Mouse (Mus musculus) CH12.LX (cell line): Measurements from ENCODE around the gene Lrrc46. TPM values are rescaled to one million over a fixed set of nuclear protein-coding genes. Genes with fewer than 3 reads are reported as not detected.

Experiments used
- DNase-seq: peaks from one replicate; pipeline ENCODE4 v3.0.0-alpha.2; 2013; ENCODE audit errors: extremely low read depth
- H3K27ac ChIP-seq: 2 replicates; pipeline ENCODE4 v1.5.1; 2012; ENCODE audit warnings: low read depth, mild to moderate bottlenecking, control low read depth, moderate library complexity; ENCODE audit not compliant: insufficient read depth
- H3K27me3 ChIP-seq: replicated peaks from 2 replicates; pipeline ENCODE3; 2012; ENCODE audit warnings: inconsistent platforms
- H3K36me3 ChIP-seq, 2 experiments: replicated peaks in 1 of 2; 2 replicates each; pipeline versions ENCODE3 to v1.6.1; 2012; ENCODE audit warnings: inconsistent platforms in 1 of 2, low read length in 1 of 2, mild to moderate bottlenecking in 1 of 2, mixed read lengths in 1 of 2, moderate library complexity in 1 of 2; ENCODE audit not compliant: control insufficient read depth in 1 of 2, insufficient read depth in 1 of 2
- H3K4me1 ChIP-seq, 2 experiments: 2 replicates each; pipeline ENCODE4 v1.6.1; 2012; ENCODE audit warnings: inconsistent platforms in 1 of 2, moderate library complexity in 1 of 2; ENCODE audit not compliant: insufficient read depth in 2 of 2, control insufficient read depth in 1 of 2
- H3K4me2 ChIP-seq: 2 replicates; pipeline ENCODE4 v1.6.1; 2012; ENCODE audit warnings: low read depth, mild to moderate bottlenecking, control low read depth; ENCODE audit not compliant: poor library complexity, insufficient read depth, severe bottlenecking
- H3K4me3 ChIP-seq, 3 experiments: fragments of 150-350 bp in 1 of 3; sonication (generic) in 1 of 3; replicated peaks in 1 of 3; 2 replicates each; pipeline versions ENCODE3 to v1.5.1; 2011 to 2012; ENCODE audit warnings: low read depth in 2 of 3, low read length in 2 of 3, mild to moderate bottlenecking in 2 of 3, moderate library complexity in 2 of 3, control low read depth in 1 of 3, improper control_type of control experiment in 1 of 3, inconsistent platforms in 1 of 3, mixed read lengths in 1 of 3; ENCODE audit not compliant: poor library complexity in 1 of 3
- H3K79me2 ChIP-seq: replicated peaks from 2 replicates; pipeline ENCODE4 v1.6.1; 2012; ENCODE audit warnings: mild to moderate bottlenecking, moderate library complexity; ENCODE audit not compliant: control insufficient read depth, poor library complexity, insufficient read depth, severe bottlenecking; ENCODE audit errors: extremely low read depth
- H3K9ac ChIP-seq: 2 replicates; pipeline ENCODE4 v1.6.1; 2012; ENCODE audit warnings: low read depth, mild to moderate bottlenecking, control low read depth, moderate library complexity; ENCODE audit not compliant: insufficient read depth
- H3K9me3 ChIP-seq: replicated peaks from 2 replicates; pipeline ENCODE3; 2012; ENCODE audit warnings: low read length, inconsistent platforms, mixed read lengths
- BHLHE40 ChIP-seq: IDR thresholded peaks from 2 replicates; pipeline ENCODE4 v1.6.1; 2011; ENCODE audit warnings: mild to moderate bottlenecking, low read depth, low read length, improper control_type of control experiment
- CHD1 ChIP-seq: IDR thresholded peaks from 2 replicates; pipeline ENCODE4 v1.6.1; 2012; ENCODE audit warnings: low read depth, low read length, improper control_type of control experiment, inconsistent platforms
- CHD2 ChIP-seq: IDR thresholded peaks from 2 replicates; pipeline ENCODE4 v1.6.1; 2011; ENCODE audit warnings: low read length, improper control_type of control experiment
- CTCF ChIP-seq, 2 experiments: IDR thresholded peaks in 1 of 2; conservative IDR thresholded peaks in 1 of 2; 2 replicates each; pipeline ENCODE4 v1.5.1; 2011 to 2012; ENCODE audit warnings: low read depth in 2 of 2, low read length in 2 of 2, improper control_type of control experiment in 1 of 2, inconsistent platforms in 1 of 2, mild to moderate bottlenecking in 1 of 2, moderate library complexity in 1 of 2
- ELF1 ChIP-seq: IDR thresholded peaks from 2 replicates; pipeline ENCODE4 v1.6.1; 2014; ENCODE audit warnings: low read depth, mild to moderate bottlenecking, inconsistent platforms, low read length, improper control_type of control experiment
- ETS1 ChIP-seq: conservative IDR thresholded peaks from 2 replicates; pipeline ENCODE4 v1.6.1; 2012; ENCODE audit warnings: low read depth, mild to moderate bottlenecking, inconsistent platforms, low read length, improper control_type of control experiment, moderate library complexity
- GABPA ChIP-seq: IDR thresholded peaks from 2 replicates; pipeline ENCODE4 v1.6.1; 2012; ENCODE audit warnings: low read depth, low read length, improper control_type of control experiment, inconsistent platforms; ENCODE audit not compliant: insufficient replicate concordance
- HCFC1 ChIP-seq: IDR thresholded peaks from 2 replicates; pipeline ENCODE4 v1.6.1; 2012; ENCODE audit warnings: low read depth, mild to moderate bottlenecking, inconsistent platforms, low read length, improper control_type of control experiment
- IRF4 ChIP-seq: IDR thresholded peaks from 2 replicates; pipeline ENCODE4 v1.6.1; 2014; ENCODE audit warnings: low read depth, mild to moderate bottlenecking, inconsistent platforms, low read length, improper control_type of control experiment
- JUN ChIP-seq: IDR thresholded peaks from 2 replicates; pipeline ENCODE4 v1.6.1; 2011; ENCODE audit warnings: low read depth, mild to moderate bottlenecking, low read length, improper control_type of control experiment, moderate library complexity; ENCODE audit not compliant: insufficient read depth
- JUND ChIP-seq: conservative IDR thresholded peaks from 2 replicates; pipeline ENCODE4 v1.6.1; 2011; ENCODE audit warnings: low read depth, low read length, improper control_type of control experiment
- KAT2A ChIP-seq: IDR thresholded peaks from 2 replicates; pipeline ENCODE4 v1.6.1; 2012; ENCODE audit warnings: low read length, improper control_type of control experiment, inconsistent platforms; ENCODE audit not compliant: insufficient replicate concordance
- MAX ChIP-seq: IDR thresholded peaks from 2 replicates; pipeline ENCODE4 v1.6.1; 2011; ENCODE audit warnings: low read length, improper control_type of control experiment
- MAZ ChIP-seq: IDR thresholded peaks from 2 replicates; pipeline ENCODE4 v1.6.1; 2012; ENCODE audit warnings: low read depth, mild to moderate bottlenecking, inconsistent platforms, low read length, improper control_type of control experiment, moderate library complexity
- MEF2A ChIP-seq: IDR thresholded peaks from 2 replicates; pipeline ENCODE4 v1.6.1; 2014; ENCODE audit warnings: low read depth, mild to moderate bottlenecking, inconsistent platforms, low read length, improper control_type of control experiment, borderline replicate concordance
- MXI1 ChIP-seq: IDR thresholded peaks from 2 replicates; pipeline ENCODE4 v1.6.1; 2011; ENCODE audit warnings: mild to moderate bottlenecking, low read depth, low read length, improper control_type of control experiment
- MYC ChIP-seq: IDR thresholded peaks from 2 replicates; pipeline ENCODE4 v1.6.1; 2011; ENCODE audit warnings: low read depth, mild to moderate bottlenecking, improper control_type of control experiment, low read length
- NELFE ChIP-seq: IDR thresholded peaks from 2 replicates; pipeline ENCODE4 v1.6.1; 2011; ENCODE audit warnings: low read depth, low read length, improper control_type of control experiment
- NRF1 ChIP-seq: IDR thresholded peaks from 2 replicates; pipeline ENCODE4 v1.6.1; 2014; ENCODE audit warnings: low read depth, mild to moderate bottlenecking, inconsistent platforms, low read length, improper control_type of control experiment, moderate library complexity
- PAX5 ChIP-seq: IDR thresholded peaks from 2 replicates; pipeline ENCODE4 v1.6.1; 2012; ENCODE audit warnings: low read length, inconsistent platforms, mixed read lengths
- POLR2A ChIP-seq: IDR thresholded peaks from 2 replicates; pipeline ENCODE4 v1.6.1; 2011; ENCODE audit warnings: low read depth, mild to moderate bottlenecking, improper control_type of control experiment, low read length
- POLR2AphosphoS2 ChIP-seq: IDR thresholded peaks from 2 replicates; pipeline ENCODE4 v1.6.1; 2011; ENCODE audit warnings: low read depth, low read length, improper control_type of control experiment
- RAD21 ChIP-seq: IDR thresholded peaks from 2 replicates; pipeline ENCODE4 v1.6.1; 2011; ENCODE audit warnings: low read depth, mild to moderate bottlenecking, low read length, improper control_type of control experiment, moderate library complexity
- RCOR1 ChIP-seq: conservative IDR thresholded peaks from 2 replicates; pipeline ENCODE4 v1.6.1; 2012; ENCODE audit warnings: low read depth, mild to moderate bottlenecking, inconsistent platforms, low read length, improper control_type of control experiment
- SIN3A ChIP-seq: IDR thresholded peaks from 2 replicates; pipeline ENCODE4 v1.6.1; 2012; ENCODE audit warnings: low read length, improper control_type of control experiment, inconsistent platforms
- SMC3 ChIP-seq: IDR thresholded peaks from 2 replicates; pipeline ENCODE4 v1.6.1; 2011; ENCODE audit warnings: low read depth, low read length, improper control_type of control experiment
- TCF12 ChIP-seq: IDR thresholded peaks from 2 replicates; pipeline ENCODE4 v1.6.1; 2014; ENCODE audit warnings: low read depth, mild to moderate bottlenecking, inconsistent platforms, low read length, improper control_type of control experiment
- ZC3H11A ChIP-seq: IDR thresholded peaks from 2 replicates; pipeline ENCODE4 v1.6.1; 2012; ENCODE audit warnings: low read depth, mild to moderate bottlenecking, inconsistent platforms, low read length, improper control_type of control experiment
- ZMIZ1 ChIP-seq: IDR thresholded peaks from 2 replicates; pipeline ENCODE4 v1.6.1; 2012; ENCODE audit warnings: low read depth, mild to moderate bottlenecking, inconsistent platforms, low read length, improper control_type of control experiment
- ZNF384 ChIP-seq: IDR thresholded peaks from 2 replicates; pipeline ENCODE4 v1.6.1; 2012; ENCODE audit warnings: low read depth, low read length, improper control_type of control experiment, inconsistent platforms
- dilution Hi-C: fragments of 300-500 bp; cut with MboI; formaldehyde crosslinking; loops from 2 replicates; pipeline ENCODE4 v1.14.3; 2020; ENCODE audit warnings: low sequenced_read_pairs; ENCODE audit not compliant: extremely low pct_unique_long_range_greater_than_20kb, extremely low pct_ligation_motif_present
- in situ Hi-C: fragments of 300-500 bp; cut with MboI; formaldehyde crosslinking; loops from 3 replicates; pipeline ENCODE4 v1.14.3; 2019; ENCODE audit warnings: low sequenced_read_pairs, low pct_ligation_motif_present, low pct_unique_long_range_greater_than_20kb, mixed read lengths
- polyA plus RNA-seq: library from polyadenylated mRNA; unstranded; fragments of >175 nt; gene quantifications from 2 replicates; pipeline ENCODE4 v1.2.1, GENCODE M21; 2012; ENCODE audit warnings: low read depth; ENCODE audit not compliant: insufficient read length
- total RNA-seq, 2 experiments: library from RNA; depleted of rRNA; stranded (reverse); fragments of 300-350 nt in 1 of 2; fragments of >200 nt in 1 of 2; gene quantifications; 2 replicates each; pipeline ENCODE4 v1.2.3; 2012 to 2014

The Lrrc46 gene
- total and polyA plus RNA-seq, 3 experiments = 0.38 to 0.91 TPM; not detected in 1

DNA sequence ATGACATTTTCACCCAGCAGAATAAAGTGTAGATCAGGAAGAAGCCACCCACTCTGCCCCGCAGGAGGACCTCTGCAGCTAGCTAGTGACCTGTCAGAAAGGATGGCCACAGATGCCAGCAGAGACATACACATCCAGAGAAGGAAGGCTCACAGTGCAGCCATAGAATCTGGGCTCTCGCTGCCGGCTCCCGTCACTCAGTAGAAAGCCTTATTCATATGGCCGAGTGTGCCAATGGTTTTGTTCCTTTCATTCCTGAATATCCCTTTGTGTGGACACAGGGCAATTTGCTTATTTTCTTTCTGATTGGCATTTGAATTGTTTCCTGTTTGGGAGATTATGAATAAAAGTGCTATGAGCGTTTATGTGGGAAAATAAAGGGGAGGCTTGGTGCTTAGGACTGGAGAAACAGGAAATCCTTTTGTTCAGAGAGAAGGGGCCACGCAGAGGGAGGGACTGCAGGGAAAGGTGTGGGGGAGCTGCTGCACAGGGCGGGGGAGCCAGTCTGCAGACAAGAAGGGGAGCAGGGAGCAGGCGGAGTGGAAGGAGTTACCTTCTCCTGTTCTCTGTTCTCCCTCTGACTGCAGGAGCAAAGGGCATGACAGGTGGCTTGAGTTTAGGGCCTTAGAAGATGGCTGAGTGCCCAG, 22.2 kb upstream of the Lrrc46 start:
- Histone ChIP-seq H3K27me3 (no peaks in the 10 kb centered on the region), H3K27ac (no peak overlapping the region), H3K4me1 (no peaks in the 10 kb centered on the region), H3K79me2 (no peaks in the 10 kb centered on the region), H3K9ac (no peak overlapping the region), H3K9me3 (no peaks in the 10 kb centered on the region), H3K4me3 (no peak overlapping the region), H3K4me2 (no peak overlapping the region), H3K36me3 (peaks cover 62 to 96% of the 10 kb centered on the region in 2 experiments)
- TF ChIP-seq MXI1 (no peak), JUN (no peak), MEF2A (no peak), POLR2A (no peak), ETS1 (no peak), IRF4 (no peak), KAT2A (no peak), ZC3H11A (no peak), GABPA (no peak), CTCF (conservative IDR thresholded peaks at IDR 0.05 in 1 of 2, IDR thresholded peaks at IDR 0.05 in 1 of 2; ENCODE audit: low read depth in 2 of 2, low read length in 2 of 2) (no peak), CHD1 (no peak), PAX5 (no peak), MAZ (no peak)
- no peak for DNase-seq
- dilution Hi-C loops (no loop called here), in situ Hi-C loops (no loop called here)

DNA sequence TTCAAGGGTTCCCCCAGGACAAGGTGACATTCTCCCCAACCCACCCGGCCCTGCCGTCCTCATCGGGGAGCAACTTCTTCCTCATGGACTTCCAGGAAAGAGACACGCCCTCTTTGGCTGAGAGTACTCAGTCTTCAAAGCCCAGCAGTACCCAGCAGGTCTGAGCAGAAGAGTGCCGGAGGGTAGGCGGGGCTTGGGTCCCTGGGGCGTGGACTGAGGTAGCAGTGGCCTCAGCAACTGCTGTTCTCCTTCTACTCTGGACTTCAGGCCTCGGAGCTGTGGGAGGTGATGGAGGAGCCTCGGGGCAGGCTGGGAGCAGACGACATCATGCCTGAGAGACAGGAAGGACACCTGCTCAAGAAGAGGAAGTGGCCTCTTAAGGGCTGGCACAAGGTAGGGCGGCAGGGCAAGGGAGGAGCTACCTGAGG, 11.0 kb upstream of the Lrrc46 start:
- H3K9ac ChIP-seq = peak overlapping the region; percentile 81; the same call in 1 of the 2 replicates
- peaks cover 55 to 64% of the 10 kb centered on the region in 2 experiments for H3K36me3 ChIP-seq
- peak; percentile 59 for TF ChIP-seq ELF1
- no peak for TF ChIP-seq CHD2
- TF ChIP-seq ZMIZ1 = no peak
- peak; percentile 56; the same call in 1 of the 2 replicates for TF ChIP-seq POLR2A
- no peak for TF ChIP-seq MEF2A
- no peak for TF ChIP-seq MAZ
- no peak for TF ChIP-seq RAD21
- no peak for TF ChIP-seq KAT2A
- no peak; the same call in 1 of the 2 replicates for TF ChIP-seq MAX
- TF ChIP-seq SIN3A = peak; percentile 70; the same call in 1 of the 2 replicates
- no peak for TF ChIP-seq POLR2AphosphoS2
- TF ChIP-seq ZNF384 = no peak
- TF ChIP-seq MXI1 = peak; percentile 78
- no peak for TF ChIP-seq ZC3H11A
- no peak for TF ChIP-seq RCOR1
- TF ChIP-seq MYC = no peak; the same call in 1 of the 2 replicates
- no peak for TF ChIP-seq JUND
- TF ChIP-seq IRF4 = no peak
- no peak for TF ChIP-seq GABPA
- no peak for TF ChIP-seq BHLHE40
- TF ChIP-seq HCFC1 = 0 out of 2 replicates have a peak, but pooled peaks have one; percentile 36
- TF ChIP-seq NELFE = peak; percentile 35; the same call in 1 of the 2 replicates
- no peak for TF ChIP-seq SMC3
- peak; percentile 51; the same call in 1 of the 2 replicates for TF ChIP-seq TCF12
- TF ChIP-seq CHD1 = no peak
- no peak for TF ChIP-seq NRF1

More for the DNA sequence above, 11.0 kb upstream of the Lrrc46 start:
- Histone ChIP-seq H3K9me3 (no peaks in the 10 kb centered on the region), H3K27ac (no peak overlapping the region), H3K4me1 (peaks cover 14 to 29% of the 10 kb centered on the region in 2 experiments), H3K79me2 (peaks cover 15% of the 10 kb centered on the region), H3K4me3 (peak overlapping the region; percentile 74 to 95 (median 92)), H3K27me3 (no peaks in the 10 kb centered on the region), H3K4me2 (peak overlapping the region; percentile 92)
- dilution Hi-C loops (no loop called here), in situ Hi-C loops (no loop called here)
- DNase-seq = peak; percentile 79
